Mouse (Mus musculus): ENCODE data around the gene Fbxw13.

DNA sequence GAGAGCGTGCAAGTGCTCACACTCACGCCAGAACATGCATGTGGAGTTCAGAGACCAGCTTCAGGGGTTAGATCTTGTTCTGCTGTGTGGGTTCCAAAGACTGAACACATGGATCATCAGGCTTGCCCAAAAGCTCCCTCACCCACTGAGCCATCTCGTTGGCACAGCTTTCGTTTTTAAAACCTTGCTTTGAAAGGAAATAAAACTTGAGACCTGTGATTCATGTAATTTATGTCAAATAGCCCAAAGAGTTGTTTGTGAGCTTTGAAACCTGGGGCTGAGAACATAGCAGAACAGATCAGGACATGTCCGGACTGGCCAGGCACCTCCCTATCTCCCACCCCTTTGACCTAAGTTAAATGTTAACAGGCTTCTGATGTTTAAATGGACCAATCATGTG lies 65.7 kb downstream of the Fbxw13 start:
- TF ChIP-seq POLR2A (IDR thresholded peaks at IDR 0.05; ENCODE audit: control insufficient read depth, low read depth, low read length) (no peak), CTCF (IDR thresholded peaks at IDR 0.05; ENCODE audit: control insufficient read depth, insufficient read depth, insufficient replicate concordance, low read depth, low read length) (no peak)

Data from testis, adult 2 months (tissue).